Mouse (Mus musculus) heart, adult 2 months (tissue): ENCODE results near the gene Gata1. TPM values are rescaled to one million over a fixed set of nuclear protein-coding genes. Genes with fewer than 3 reads are reported as not detected.

Experiments
- DNase-seq, 2 experiments: peaks; one replicate each; pipeline ENCODE4 v3.0.0; 2021
- H3K27ac ChIP-seq: fragments of 200-600 bp; 2 replicates; pipeline ENCODE4 v1.8.1; 2022
- H3K27me3 ChIP-seq: fragments of 200-500 bp; 2 replicates; pipeline ENCODE4 v1.6.1; 2012; ENCODE audit warnings: mild to moderate bottlenecking, low read length, inconsistent platforms, mixed read lengths; ENCODE audit not compliant: control insufficient read depth, insufficient read depth
- H3K36me3 ChIP-seq: fragments of 200-500 bp; 2 replicates; pipeline ENCODE4 v1.6.1; 2012; ENCODE audit warnings: low read length, inconsistent platforms; ENCODE audit not compliant: control insufficient read depth, insufficient read depth
- H3K4me1 ChIP-seq: fragments of 200-500 bp; 2 replicates; pipeline ENCODE4 v1.6.1; 2011; ENCODE audit warnings: low read length; ENCODE audit not compliant: control insufficient read depth, insufficient read depth
- H3K4me3 ChIP-seq: fragments of 200-600 bp; 2 replicates; pipeline ENCODE4 v1.8.1; 2022
- H3K79me2 ChIP-seq: fragments of 200-500 bp; replicated peaks from 2 replicates; pipeline ENCODE4 v1.6.1; 2012; ENCODE audit warnings: mild to moderate bottlenecking, inconsistent platforms, low read length, moderate library complexity, mixed read lengths; ENCODE audit not compliant: control insufficient read depth, insufficient read depth
- H3K9ac ChIP-seq: fragments of 200-500 bp; 2 replicates; pipeline ENCODE4 v1.6.1; 2012; ENCODE audit warnings: low read depth, mild to moderate bottlenecking, control low read depth, inconsistent platforms, low read length, mixed read lengths
- CTCF ChIP-seq: fragments of 200-600 bp; IDR thresholded peaks from 2 replicates; pipeline ENCODE4 v1.8.1; 2022; ENCODE audit warnings: antibody characterized with exemption, mild to moderate bottlenecking, moderate library complexity
- EP300 ChIP-seq: fragments of 200-500 bp; IDR thresholded peaks from 2 replicates; pipeline ENCODE4 v1.6.1; 2011; ENCODE audit warnings: low read depth, low read length, control low read depth; ENCODE audit not compliant: insufficient read depth
- POLR2A ChIP-seq: fragments of 200-500 bp; IDR thresholded peaks from 2 replicates; pipeline ENCODE4 v1.6.1; 2011; ENCODE audit warnings: mild to moderate bottlenecking, low read depth, low read length, control low read depth; ENCODE audit not compliant: insufficient read depth
- WGBS: fragments of 180-500 bp; shearing (Covaris S2); methylation state at CpG from one replicate; pipeline ENCODE4 v1.1.7; 2018; 5-methylcytosine and 5-hydroxymethylcytosine counted together
- intact Hi-C: fragments of 180-260 bp; cut with DNase I; formaldehyde crosslinking; loops from one replicate; pipeline ENCODE4 v1.15.1; 2025
- polyA plus RNA-seq: library from polyadenylated mRNA; depleted of rRNA; stranded (reverse); fragments of >200 nt; gene quantifications from 2 replicates; pipeline ENCODE4 v1.2.3, GENCODE M21; 2012
- total RNA-seq, 2 experiments: library from RNA; stranded (reverse); gene quantifications; 2 replicates each; pipeline ENCODE4 v1.2.3; 2021

Gata1 gene
- total and polyA plus RNA-seq, 3 experiments, result 0.23 to 0.43 (median 0.27) TPM

DNA sequence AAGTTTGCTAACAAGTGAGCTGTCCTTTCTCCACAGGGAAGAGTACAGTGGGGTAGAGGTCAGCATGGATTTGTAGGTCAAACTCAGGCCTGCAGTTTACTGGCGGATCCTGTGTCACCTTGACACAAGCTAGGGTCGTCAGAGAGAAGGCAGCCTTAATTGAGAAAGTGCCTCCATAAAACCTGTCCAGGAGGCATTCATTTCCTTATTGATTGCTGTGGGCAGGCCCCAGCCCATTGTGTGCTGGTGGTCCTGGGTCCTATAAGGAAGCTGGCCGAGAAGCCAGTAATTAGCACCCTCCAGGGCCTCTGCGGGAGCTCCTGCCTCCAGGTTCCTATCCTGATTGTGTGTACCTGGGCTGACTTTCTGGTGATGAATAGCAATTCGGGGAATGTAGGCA is 24.1 kb upstream of the Gata1 start:
- Histone ChIP-seq H3K4me1 (no peaks in the 10 kb centered on the region), H3K27me3 (no peaks in the 10 kb centered on the region), H3K79me2 (no peaks in the 10 kb centered on the region), H3K4me3 (no peak overlapping the region), H3K9ac (no peak overlapping the region), H3K36me3 (no peaks in the 10 kb centered on the region), H3K27ac (no peak overlapping the region)
- no peak for DNase-seq
- no peak for TF ChIP-seq EP300
- no peak for TF ChIP-seq POLR2A
- no peak for TF ChIP-seq CTCF
- intact Hi-C loops, result no loop called here
- 56% methylated on average over 5 of the region's 5 CpGs for WGBS

- no peaks in the 10 kb centered on the region for H3K4me1 ChIP-seq
- no peaks in the 10 kb centered on the region for H3K36me3 ChIP-seq
- no peaks in the 10 kb centered on the region for H3K27me3 ChIP-seq
- intact Hi-C loops, result no loop called here
- no peak for DNase-seq
- WGBS, result 58% methylated on average over 3 of the region's 3 CpGs
- TF ChIP-seq POLR2A (no peak), EP300 (no peak), CTCF (no peak)
- H3K79me2 ChIP-seq, result no peaks in the 10 kb centered on the region
- no peak overlapping the region for H3K4me3 ChIP-seq
- H3K27ac ChIP-seq, result no peak overlapping the region
- H3K9ac ChIP-seq, result no peak overlapping the region
These were observed 22.8 kb upstream of the Gata1 start for GRCm38 (mm10) chrX:8000546-8001192.

GRCm38 (mm10) chrX:7993068-7993735 is 15.3 kb upstream of the Gata1 start:
- Histone ChIP-seq H3K36me3 (no peaks in the 10 kb centered on the region), H3K27me3 (no peaks in the 10 kb centered on the region), H3K9ac (no peak overlapping the region), H3K79me2 (no peaks in the 10 kb centered on the region), H3K4me3 (no peak overlapping the region), H3K27ac (no peak overlapping the region), H3K4me1 (no peaks in the 10 kb centered on the region)
- 49% methylated on average over 10 of the region's 10 CpGs for WGBS
- intact Hi-C loops, result no loop called here
- no peak for DNase-seq
- TF ChIP-seq CTCF (no peak), POLR2A (no peak), EP300 (no peak)

- DNase-seq, result no peak
- 63% methylated on average over 8 of the region's 8 CpGs for WGBS
- no peaks in the 10 kb centered on the region for H3K4me1 ChIP-seq
- intact Hi-C loops, result no loop called here
- no peaks in the 10 kb centered on the region for H3K27me3 ChIP-seq
- no peak overlapping the region for H3K27ac ChIP-seq
- H3K4me3 ChIP-seq, result no peak overlapping the region
- TF ChIP-seq CTCF (no peak), EP300 (no peak), POLR2A (no peak)
- no peaks in the 10 kb centered on the region for H3K79me2 ChIP-seq
- no peaks in the 10 kb centered on the region for H3K36me3 ChIP-seq
- H3K9ac ChIP-seq, result no peak overlapping the region
These were observed 14.7 kb upstream of the Gata1 start for GRCm38 (mm10) chrX:7992379-7993067.

DNA sequence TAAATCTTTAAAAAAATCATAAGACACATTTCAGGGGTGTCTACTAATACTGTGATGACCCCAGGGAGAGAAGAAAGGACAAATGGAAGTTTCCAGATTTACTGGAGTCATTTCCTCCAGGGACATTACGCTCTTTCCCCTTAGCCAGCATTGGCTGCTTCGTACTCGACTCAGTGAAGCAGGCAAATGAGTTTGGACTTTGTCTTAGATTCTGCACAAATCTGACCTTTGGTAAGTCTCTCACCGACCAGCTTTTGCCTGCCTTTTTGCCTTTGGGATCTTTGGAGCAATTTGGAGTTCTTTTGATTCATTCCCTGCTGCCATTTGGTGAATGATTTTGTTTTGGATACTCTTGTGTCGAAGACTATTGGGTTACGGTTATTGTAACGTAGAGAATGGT is 3.5 kb upstream of the Gata1 start:
- Histone ChIP-seq H3K27me3 (no peaks in the 10 kb centered on the region), H3K4me1 (no peaks in the 10 kb centered on the region), H3K4me3 (no peak overlapping the region), H3K36me3 (no peaks in the 10 kb centered on the region), H3K79me2 (no peaks in the 10 kb centered on the region), H3K27ac (no peak overlapping the region), H3K9ac (no peak overlapping the region)
- no peak for DNase-seq
- intact Hi-C loops, result no loop called here
- no peak for TF ChIP-seq POLR2A
- no peak for TF ChIP-seq CTCF
- no peak for TF ChIP-seq EP300
- WGBS, result 78% methylated on average over 7 of the region's 7 CpGs

- no peak for TF ChIP-seq POLR2A
- no peak for TF ChIP-seq EP300
- TF ChIP-seq CTCF, result no peak
- no peaks in the 10 kb centered on the region for H3K79me2 ChIP-seq
- no peak for DNase-seq
- H3K36me3 ChIP-seq, result no peaks in the 10 kb centered on the region
- whole genome bisulfite sequencing, result 46% methylated on average over 4 of the region's 4 CpGs
- no peak overlapping the region for H3K27ac ChIP-seq
- no peak overlapping the region for H3K9ac ChIP-seq
- intact Hi-C loops, result no loop called here
- H3K4me3 ChIP-seq, result no peak overlapping the region
- H3K4me1 ChIP-seq, result no peaks in the 10 kb centered on the region
- no peaks in the 10 kb centered on the region for H3K27me3 ChIP-seq
These were observed 6.6 kb downstream of the Gata1 start for GRCm38 (mm10) chrX:7971292-7971691.
